Mouse (Mus musculus) midbrain, embryonic 14.5 days (tissue): Measurements from ENCODE around the gene Ppp1r12a. TPM values are rescaled to one million over a fixed set of nuclear protein-coding genes. Genes with fewer than 3 reads are reported as not detected.

Source experiments
- ATAC-seq: fragments of 200-750 bp; cut with Nextera tagmentation; 2 replicates; pipeline ENCODE4 v1.8.0; 2017; ENCODE audit warnings: moderate number of reproducible peaks, moderate library complexity; ENCODE audit not compliant: low FRiP score, low TSS enrichment
- DNase-seq: peaks from one replicate; pipeline ENCODE4 v3.0.0-alpha.2; 2015
- H3K27ac ChIP-seq: fragments of 300-500 bp; sonication (generic); replicated peaks from 2 replicates; pipeline ENCODE4 v1.5.1; 2014; ENCODE audit warnings: mild to moderate bottlenecking, low read depth, low read length, moderate library complexity
- H3K27me3 ChIP-seq: fragments of 300-500 bp; sonication (generic); 2 replicates; pipeline ENCODE4 v1.6.1; 2014; ENCODE audit warnings: low read length, control low read depth, mixed read lengths; ENCODE audit not compliant: control insufficient read depth, insufficient read depth
- H3K36me3 ChIP-seq: fragments of 300-500 bp; sonication (generic); 2 replicates; pipeline ENCODE4 v1.6.1; 2014; ENCODE audit warnings: low read length, control low read depth; ENCODE audit not compliant: control insufficient read depth, insufficient read depth
- H3K4me1 ChIP-seq: fragments of 300-500 bp; sonication (generic); 2 replicates; pipeline ENCODE4 v1.6.1; 2014; ENCODE audit warnings: mild to moderate bottlenecking, antibody characterized with exemption, low read length, control low read depth; ENCODE audit not compliant: control insufficient read depth, insufficient read depth
- H3K4me2 ChIP-seq: fragments of 300-500 bp; sonication (generic); 2 replicates; pipeline ENCODE4 v1.6.1; 2014; ENCODE audit warnings: mild to moderate bottlenecking, low read length, moderate library complexity
- H3K4me3 ChIP-seq: fragments of 300-500 bp; sonication (generic); replicated peaks from 2 replicates; pipeline ENCODE4 v1.5.1; 2014; ENCODE audit warnings: low read depth, low read length
- H3K9ac ChIP-seq: fragments of 300-500 bp; sonication (generic); replicated peaks from 2 replicates; pipeline ENCODE4 v1.6.1; 2014; ENCODE audit warnings: mild to moderate bottlenecking, low read length, moderate library complexity
- H3K9me3 ChIP-seq: fragments of 300-500 bp; sonication (generic); 2 replicates; pipeline ENCODE4 v1.6.1; 2016; ENCODE audit warnings: low read length, control low read depth, mixed read lengths; ENCODE audit not compliant: control insufficient read depth
- WGBS: fragments of 180-500 bp; shearing (Covaris S2); extraction: QIAGEN DNeasy Blood & Tissue Kit; methylation state at CpG from one replicate; pipeline ENCODE4 v1.1.7; 2014; 5-methylcytosine and 5-hydroxymethylcytosine counted together
- polyA plus RNA-seq: library from polyadenylated mRNA; unstranded; fragments of >200 nt; fragmentation: Nextera tagmentation; extraction: Ambion mirVana; gene quantifications from 2 replicates; pipeline ENCODE4 v1.2.1, GENCODE M21; 2014

Ppp1r12a gene
- polyA plus RNA-seq, 1 experiment from 2014 or later: 76.2 TPM

DNA sequence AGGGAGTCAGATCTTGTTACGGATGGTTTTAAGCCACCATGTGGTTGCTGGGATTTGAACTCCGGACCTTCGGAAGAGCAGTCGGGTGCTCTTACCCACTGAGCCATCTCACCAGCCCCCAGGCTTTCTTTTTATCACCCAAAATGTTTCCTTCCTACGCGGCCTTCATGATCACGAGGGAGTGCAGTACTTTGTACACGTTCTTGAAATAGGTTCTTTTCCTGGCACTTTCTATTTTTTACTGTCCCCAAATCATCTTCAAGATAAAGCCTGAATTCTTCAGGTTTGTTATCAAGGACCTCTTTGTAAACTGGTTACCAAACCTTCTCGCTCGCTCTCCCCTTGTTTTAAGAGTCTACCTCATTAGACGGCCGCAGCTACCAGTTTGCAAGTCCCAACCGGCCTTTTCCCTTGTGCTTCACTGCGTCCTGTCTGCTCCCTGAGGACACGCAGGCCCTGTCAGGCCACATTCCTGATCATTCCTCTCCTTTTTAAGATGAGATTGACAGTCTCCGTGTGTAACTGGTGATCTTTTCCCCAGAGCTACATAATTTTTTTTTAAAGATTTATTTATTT is 131.7 kb downstream of the Ppp1r12a start:
- no peak for ATAC-seq
- 93% methylated on average over 16 of the region's 16 CpGs for WGBS
- Histone ChIP-seq H3K4me2 (no peak overlapping the region), H3K4me1 (no peaks in the 10 kb centered on the region), H3K9me3 (no peaks in the 10 kb centered on the region), H3K27me3 (no peaks in the 10 kb centered on the region), H3K4me3 (no peak overlapping the region), H3K36me3 (no peaks in the 10 kb centered on the region), H3K27ac (no peak overlapping the region), H3K9ac (no peak overlapping the region)
- DNase-seq: no peak

DNA sequence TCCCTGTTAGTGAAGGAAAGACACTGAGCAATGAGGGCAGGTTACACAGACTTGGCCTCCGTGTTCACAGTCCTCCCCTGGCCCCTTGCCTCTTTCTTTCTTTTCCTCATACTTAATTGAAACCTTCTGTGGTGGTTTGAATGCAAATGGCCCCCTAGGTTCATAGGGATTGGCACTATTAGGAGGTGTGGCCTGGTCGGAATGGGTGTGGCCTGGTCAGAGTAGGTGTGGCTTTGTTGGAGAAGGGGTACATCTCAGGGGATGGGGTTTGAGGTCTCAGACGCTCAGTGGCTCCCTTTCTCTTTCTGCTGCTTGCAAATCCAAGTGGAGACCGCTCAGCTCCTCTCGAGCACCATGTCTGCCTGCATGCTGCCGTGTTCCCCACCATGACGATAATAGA is 132.8 kb downstream of the Ppp1r12a start:
- Histone ChIP-seq H3K4me3 (no peak overlapping the region), H3K27me3 (no peaks in the 10 kb centered on the region), H3K27ac (no peak overlapping the region), H3K9me3 (no peaks in the 10 kb centered on the region), H3K4me2 (no peak overlapping the region), H3K9ac (no peak overlapping the region), H3K4me1 (no peaks in the 10 kb centered on the region), H3K36me3 (no peaks in the 10 kb centered on the region)
- DNase-seq (no peak), ATAC-seq (no peak)
- WGBS: 91% methylated on average over 7 of the region's 7 CpGs

DNA sequence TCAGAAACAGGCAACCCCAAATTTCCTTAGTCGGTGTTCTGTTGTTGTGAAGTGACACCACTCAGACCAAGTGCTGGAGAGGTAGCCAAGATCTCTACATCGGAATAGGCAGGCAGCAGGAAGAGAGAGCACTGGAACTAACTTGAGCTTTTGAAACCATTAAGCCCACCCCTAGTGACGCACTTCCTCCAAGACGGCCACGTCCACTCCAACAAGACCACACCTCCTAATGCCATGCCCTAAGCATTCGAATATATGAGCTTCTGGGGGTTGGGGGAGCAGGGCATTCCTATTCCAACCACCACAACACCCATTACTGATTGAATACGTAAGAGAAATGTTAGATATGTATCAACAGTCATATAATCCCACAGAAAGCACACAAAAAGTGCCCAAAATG is 134.5 kb downstream of the Ppp1r12a start:
- 91% methylated on average over 7 of the region's 7 CpGs for WGBS
- Histone ChIP-seq H3K4me1 (no peaks in the 10 kb centered on the region), H3K27me3 (no peaks in the 10 kb centered on the region), H3K4me2 (no peak overlapping the region), H3K36me3 (no peaks in the 10 kb centered on the region), H3K27ac (no peak overlapping the region), H3K9ac (no peak overlapping the region), H3K4me3 (no peak overlapping the region), H3K9me3 (no peaks in the 10 kb centered on the region)
- ATAC-seq (no peak), DNase-seq (no peak)

- 94% methylated on average over 13 of the region's 13 CpGs for WGBS
- no peak for ATAC-seq
Observed at GRCm38 (mm10) chr10:108298261-108298660, 136.3 kb downstream of the Ppp1r12a start.

GRCm38 (mm10) chr10:108298841-108299545 is 137.0 kb downstream of the Ppp1r12a start:
- ATAC-seq (no peak), DNase-seq (no peak)
- H3K27ac ChIP-seq: no peak overlapping the region
- H3K36me3 ChIP-seq: no peaks in the 10 kb centered on the region
- no peak overlapping the region for H3K4me3 ChIP-seq
- H3K4me2 ChIP-seq: no peak overlapping the region
- no peaks in the 10 kb centered on the region for H3K4me1 ChIP-seq
- WGBS: 87% methylated on average over 16 of the region's 17 CpGs
- H3K27me3 ChIP-seq: no peaks in the 10 kb centered on the region
- H3K9ac ChIP-seq: no peak overlapping the region
- no peaks in the 10 kb centered on the region for H3K9me3 ChIP-seq

More at GRCm38 (mm10) chr10:108298261-108298660, 136.3 kb downstream of the Ppp1r12a start:
- no peaks in the 10 kb centered on the region for H3K36me3 ChIP-seq
- no peaks in the 10 kb centered on the region for H3K4me1 ChIP-seq
- no peak overlapping the region for H3K27ac ChIP-seq
- no peak overlapping the region for H3K4me2 ChIP-seq
- H3K9me3 ChIP-seq: no peaks in the 10 kb centered on the region
- no peak for DNase-seq
- no peak overlapping the region for H3K9ac ChIP-seq
- H3K4me3 ChIP-seq: no peak overlapping the region
- no peaks in the 10 kb centered on the region for H3K27me3 ChIP-seq

GRCm38 (mm10) chr10:108299828-108300227 is 137.8 kb downstream of the Ppp1r12a start:
- 79% methylated on average over 11 of the region's 11 CpGs for WGBS

DNA sequence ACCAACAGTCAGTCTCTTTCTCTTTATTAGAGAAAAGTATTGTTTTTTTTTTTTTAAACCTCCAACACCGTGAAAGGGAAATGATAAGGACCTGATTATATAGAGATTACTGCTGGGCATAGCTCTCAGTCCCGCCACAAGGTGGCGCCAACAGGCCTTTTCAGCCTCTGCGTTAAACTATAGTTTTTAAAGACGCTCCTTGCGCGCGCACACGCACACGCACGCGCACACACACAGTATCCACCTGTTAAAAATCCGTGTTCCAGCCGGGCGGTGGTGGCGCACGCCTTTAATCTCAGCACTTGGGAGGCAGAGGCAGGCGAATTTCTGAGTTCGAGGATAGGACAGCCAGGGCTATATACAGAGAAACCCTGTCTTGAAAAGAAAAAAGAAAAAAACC is 138.8 kb downstream of the Ppp1r12a start:
- no peaks in the 10 kb centered on the region for H3K36me3 ChIP-seq
- no peaks in the 10 kb centered on the region for H3K4me1 ChIP-seq
- H3K27ac ChIP-seq: no peak overlapping the region
- H3K9ac ChIP-seq: no peak overlapping the region
- no peaks in the 10 kb centered on the region for H3K9me3 ChIP-seq
- ATAC-seq (peak; percentile 64; the same call in 1 of the 2 replicates), DNase-seq (peak; percentile 94)
- peak overlapping the region; percentile 21; the same call in 1 of the 2 replicates for H3K4me2 ChIP-seq
- WGBS: 15% methylated on average over 19 of the region's 19 CpGs
- H3K4me3 ChIP-seq: no peak overlapping the region
- no peaks in the 10 kb centered on the region for H3K27me3 ChIP-seq

More at GRCm38 (mm10) chr10:108299828-108300227, 137.8 kb downstream of the Ppp1r12a start:
- H3K36me3 ChIP-seq: no peaks in the 10 kb centered on the region
- no peaks in the 10 kb centered on the region for H3K27me3 ChIP-seq
- no peak for DNase-seq
- no peak overlapping the region for H3K27ac ChIP-seq
- no peak for ATAC-seq
- H3K9me3 ChIP-seq: no peaks in the 10 kb centered on the region
- H3K4me3 ChIP-seq: no peak overlapping the region
- no peaks in the 10 kb centered on the region for H3K4me1 ChIP-seq
- H3K4me2 ChIP-seq: no peak overlapping the region
- H3K9ac ChIP-seq: no peak overlapping the region

GRCm38 (mm10) chr10:108307772-108308171 is 145.8 kb downstream of the Ppp1r12a start:
- Histone ChIP-seq H3K9ac (no peak overlapping the region), H3K4me2 (no peak overlapping the region), H3K4me1 (no peaks in the 10 kb centered on the region), H3K36me3 (no peaks in the 10 kb centered on the region), H3K27ac (no peak overlapping the region; the same call in 1 of the 2 replicates), H3K27me3 (no peaks in the 10 kb centered on the region), H3K9me3 (no peaks in the 10 kb centered on the region), H3K4me3 (no peak overlapping the region)
- ATAC-seq (no peak), DNase-seq (peak; percentile 37)
- WGBS: 72% methylated on average over 11 of the region's 11 CpGs

DNA sequence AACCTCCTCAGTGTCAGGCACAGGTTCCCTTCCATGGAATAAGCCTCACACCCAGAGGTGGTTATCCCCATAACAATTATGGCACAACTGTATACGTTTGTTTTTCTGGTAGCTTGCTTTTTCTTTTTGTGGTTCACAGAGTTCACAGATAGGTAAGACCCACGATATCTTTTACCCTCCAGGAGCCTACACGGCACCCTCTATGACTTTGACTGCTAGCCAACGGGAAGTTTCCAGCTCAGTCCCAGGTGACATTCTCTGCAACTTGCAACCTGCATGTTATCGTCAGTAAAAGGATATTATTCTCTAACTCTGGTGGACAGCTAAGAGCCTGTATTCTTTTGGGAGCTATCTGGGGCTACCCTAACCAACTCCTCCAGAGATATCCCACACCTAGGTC is 148.2 kb downstream of the Ppp1r12a start:
- Histone ChIP-seq H3K4me3 (no peak overlapping the region), H3K4me1 (no peaks in the 10 kb centered on the region), H3K9me3 (no peaks in the 10 kb centered on the region), H3K27ac (no peak overlapping the region), H3K9ac (no peak overlapping the region), H3K36me3 (no peaks in the 10 kb centered on the region), H3K4me2 (no peak overlapping the region), H3K27me3 (no peaks in the 10 kb centered on the region)
- ATAC-seq (no peak), DNase-seq (no peak)
- WGBS: 89% methylated on average over 5 of the region's 5 CpGs
